Mouse (Mus musculus) B cell, adult 62 days (primary cell): ENCODE data around the gene Hist1h2ap. TPM values are rescaled to one million over a fixed set of nuclear protein-coding genes. Genes with fewer than 3 reads are reported as not detected.

Source experiments
- total RNA-seq: library from RNA; stranded (reverse); gene quantifications from 4 replicates; pipeline ENCODE4 v1.2.4, GENCODE M21; 2023

Gene Hist1h2ap
- total RNA-seq: 44.1 to 82.7 TPM (median 54.3 TPM) in 4 replicates

DNA sequence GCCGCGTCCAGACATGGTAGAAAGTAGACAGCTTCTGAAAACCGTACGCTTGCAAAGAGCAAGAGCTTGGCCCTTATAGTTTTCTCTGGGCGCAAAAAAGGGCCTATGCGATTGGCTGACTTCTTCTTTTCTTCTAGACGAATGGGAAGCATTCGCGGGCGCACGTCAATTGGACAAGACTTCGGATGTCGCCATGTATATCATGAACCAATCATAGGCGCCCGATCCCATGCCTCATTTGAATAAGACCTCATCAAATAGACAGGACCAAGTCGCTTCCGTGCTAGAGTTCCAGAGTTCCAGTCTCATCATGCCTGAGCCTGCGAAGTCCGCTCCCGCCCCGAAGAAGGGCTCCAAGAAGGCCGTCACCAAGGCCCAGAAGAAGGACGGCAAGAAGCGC, at the start of gene Hist1h2ap, which contains the start of gene Hist1h2br:
TSS of gene Hist1h2ap (minus strand) at position 47 of the 400 bp plus-strand sequence.
TSS of gene Hist1h2br (plus strand) at position 283 of the 400 bp plus-strand sequence.

DNA sequence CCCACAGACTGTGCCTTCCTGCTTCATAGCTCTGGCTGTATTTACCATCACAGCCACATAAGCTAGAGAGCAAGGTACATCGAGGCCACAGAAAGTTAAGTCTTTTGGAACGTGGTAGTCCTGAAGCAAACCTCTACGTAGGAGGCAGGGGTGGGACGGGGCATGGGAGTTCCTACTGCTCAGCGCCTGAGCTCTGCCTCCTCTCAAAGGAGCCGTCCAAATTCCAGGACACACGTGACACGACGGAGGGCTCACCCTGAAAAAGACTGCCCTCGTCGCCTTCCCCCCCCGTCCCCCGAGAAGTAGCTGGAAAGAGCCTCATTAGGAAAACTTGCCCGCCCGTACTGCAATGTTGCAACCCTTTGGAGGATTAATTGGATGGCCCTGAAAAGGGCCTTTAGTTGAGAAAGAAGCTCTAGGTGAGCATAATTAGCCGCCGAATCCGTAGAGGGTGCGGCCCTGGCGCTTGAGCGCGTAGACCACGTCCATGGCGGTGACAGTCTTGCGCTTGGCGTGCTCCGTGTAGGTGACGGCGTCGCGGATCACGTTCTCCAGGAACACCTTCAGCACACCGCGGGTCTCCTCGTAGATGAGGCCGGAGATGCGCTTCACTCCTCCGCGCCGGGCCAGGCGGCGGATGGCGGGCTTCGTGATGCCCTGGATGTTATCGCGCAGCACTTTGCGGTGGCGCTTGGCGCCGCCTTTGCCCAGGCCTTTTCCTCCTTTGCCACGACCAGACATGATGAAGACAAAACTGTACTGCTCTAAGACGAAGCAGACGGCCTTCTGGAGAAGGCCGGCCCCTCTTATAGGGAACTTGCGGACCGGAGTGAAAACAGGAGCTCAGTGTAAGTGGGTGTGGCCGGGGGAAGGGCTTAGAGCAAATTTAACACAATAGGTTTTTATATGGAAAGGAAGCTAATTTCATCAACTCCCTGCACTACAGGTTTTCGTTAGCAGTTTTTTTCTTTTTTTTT, 1.6 kb downstream of the Hist1h2ap start, which contains the start of gene Hist1h4n:
TSS of gene Hist1h4n (minus strand) at position 779 of the 977 bp plus-strand sequence.

DNA sequence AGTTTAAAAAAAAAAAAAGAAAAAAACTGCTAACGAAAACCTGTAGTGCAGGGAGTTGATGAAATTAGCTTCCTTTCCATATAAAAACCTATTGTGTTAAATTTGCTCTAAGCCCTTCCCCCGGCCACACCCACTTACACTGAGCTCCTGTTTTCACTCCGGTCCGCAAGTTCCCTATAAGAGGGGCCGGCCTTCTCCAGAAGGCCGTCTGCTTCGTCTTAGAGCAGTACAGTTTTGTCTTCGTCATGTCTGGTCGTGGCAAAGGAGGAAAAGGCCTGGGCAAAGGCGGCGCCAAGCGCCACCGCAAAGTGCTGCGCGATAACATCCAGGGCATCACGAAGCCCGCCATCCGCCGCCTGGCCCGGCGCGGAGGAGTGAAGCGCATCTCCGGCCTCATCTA, 21.8 kb downstream of the Hist1h2ap start, which contains the start of gene Hist1h4m:
TSS of gene Hist1h4m (plus strand) at position 208 of the 400 bp plus-strand sequence.

DNA sequence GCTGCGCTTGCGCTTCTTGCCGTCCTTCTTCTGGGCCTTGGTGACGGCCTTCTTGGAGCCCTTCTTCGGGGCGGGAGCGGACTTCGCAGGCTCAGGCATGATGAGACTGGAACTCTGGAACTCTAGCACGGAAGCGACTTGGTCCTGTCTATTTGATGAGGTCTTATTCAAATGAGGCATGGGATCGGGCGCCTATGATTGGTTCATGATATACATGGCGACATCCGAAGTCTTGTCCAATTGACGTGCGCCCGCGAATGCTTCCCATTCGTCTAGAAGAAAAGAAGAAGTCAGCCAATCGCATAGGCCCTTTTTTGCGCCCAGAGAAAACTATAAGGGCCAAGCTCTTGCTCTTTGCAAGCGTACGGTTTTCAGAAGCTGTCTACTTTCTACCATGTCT, 23.2 kb downstream of the Hist1h2ap start, which contains the start of the genes Hist1h2bq and Hist1h2ao:
TSS of gene Hist1h2bq (minus strand) at position 125 of the 400 bp plus-strand sequence.
TSS of gene Hist1h2ao (plus strand) at position 393 of the 400 bp plus-strand sequence.

DNA sequence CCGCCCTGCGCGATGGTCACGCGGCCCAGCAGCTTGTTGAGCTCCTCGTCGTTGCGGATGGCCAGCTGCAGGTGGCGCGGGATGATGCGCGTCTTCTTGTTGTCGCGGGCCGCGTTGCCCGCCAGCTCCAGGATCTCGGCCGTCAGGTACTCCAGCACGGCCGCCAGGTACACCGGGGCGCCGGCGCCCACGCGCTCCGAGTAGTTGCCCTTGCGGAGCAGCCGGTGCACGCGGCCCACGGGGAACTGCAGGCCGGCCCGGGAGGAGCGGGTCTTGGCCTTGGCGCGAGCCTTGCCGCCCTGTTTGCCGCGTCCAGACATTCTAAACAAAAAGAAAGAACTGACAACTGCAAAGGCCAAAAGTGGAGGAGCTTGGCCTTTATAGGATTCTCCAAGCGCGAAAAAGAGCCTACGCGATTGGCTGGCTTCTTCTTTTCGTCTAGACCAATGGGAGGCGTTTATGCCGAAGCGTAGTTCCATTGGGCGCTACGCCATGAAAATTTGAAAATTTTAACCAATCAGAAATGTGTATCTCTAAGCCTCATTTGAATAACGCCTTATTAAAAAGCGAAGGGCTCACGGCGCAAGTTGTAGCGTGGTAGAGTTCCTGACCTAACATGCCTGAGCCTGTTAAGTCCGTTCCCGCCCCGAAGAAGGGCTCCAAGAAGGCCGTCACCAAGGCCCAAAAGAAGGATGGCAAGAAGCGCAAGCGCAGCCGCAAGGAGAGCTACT, 46.2 kb downstream of the Hist1h2ap start, which contains the start of the genes Hist1h2an and Hist1h2bp:
TSS of gene Hist1h2an (minus strand) at position 320 of the 731 bp plus-strand sequence.
TSS of gene Hist1h2bp (plus strand) at position 563 of the 731 bp plus-strand sequence.

DNA sequence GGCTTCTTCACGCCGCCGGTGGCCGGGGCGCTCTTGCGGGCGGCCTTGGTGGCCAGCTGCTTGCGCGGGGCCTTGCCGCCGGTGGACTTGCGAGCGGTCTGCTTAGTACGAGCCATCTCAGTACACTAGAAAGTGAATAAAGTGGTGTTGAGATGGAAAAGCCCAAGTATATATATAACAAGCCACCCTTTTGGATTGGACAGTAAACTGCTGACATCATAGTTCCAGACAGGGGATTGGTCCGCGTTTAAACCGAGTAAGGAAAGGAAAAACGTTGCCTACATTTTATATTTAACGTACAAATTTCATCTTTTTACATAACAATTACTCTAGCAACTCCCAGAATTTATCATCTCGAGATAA, 50.1 kb downstream of the Hist1h2ap start, which contains the start of gene Hist1h3i:
TSS of gene Hist1h3i (minus strand) at position 116 of the 363 bp plus-strand sequence.

Other genes starting within 250 kb of the Hist1h2ap start
- gene Olfr1362, start 219.5 kb downstream of the Hist1h2ap start, total RNA-seq: not detected in 4 replicates
- gene Olfr11, start 191.0 kb downstream of the Hist1h2ap start, total RNA-seq: not detected in 4 replicates
- gene Olfr1361, start 170.1 kb downstream of the Hist1h2ap start, total RNA-seq: not detected in 4 replicates
- not detected in 4 replicates for gene Olfr1360, start 156.1 kb downstream of the Hist1h2ap start, total RNA-seq
- not detected in 4 replicates for gene Olfr1359, start 135.4 kb downstream of the Hist1h2ap start, total RNA-seq
- 60.5 to 95.6 TPM (median 91.5 TPM) in 4 replicates for gene Hist1h2bl, start 117.4 kb downstream of the Hist1h2ap start, total RNA-seq
- gene Hist1h2ai, start 117.1 kb downstream of the Hist1h2ap start, total RNA-seq: 86.2 to 128 TPM (median 105 TPM) in 4 replicates
- 124 to 146 TPM (median 132 TPM) in 4 replicates for gene Hist1h3h, start 115.8 kb downstream of the Hist1h2ap start, total RNA-seq
- gene Hist1h2bm, start 111.5 kb downstream of the Hist1h2ap start, total RNA-seq: 7.8 to 14.0 TPM (median 11.2 TPM) in 4 replicates
- 13.5 to 16.8 TPM (median 15.9 TPM) in 4 replicates for gene Hist1h4j, start 98.4 kb downstream of the Hist1h2ap start, total RNA-seq
- 235 to 385 TPM (median 353 TPM) in 4 replicates for gene Hist1h4k, start 83.0 kb downstream of the Hist1h2ap start, total RNA-seq
- 33.5 to 52.3 TPM (median 43.6 TPM) in 4 replicates for gene Hist1h2ak, start 79.7 kb downstream of the Hist1h2ap start, total RNA-seq
- 76.0 to 118 TPM (median 87.0 TPM) in 4 replicates for gene Hist1h2bn, start 79.4 kb downstream of the Hist1h2ap start, total RNA-seq
- 55.1 to 70.5 TPM (median 62.8 TPM) in 4 replicates for gene Hist1h1b, start 52.9 kb downstream of the Hist1h2ap start, total RNA-seq
- 183 to 227 TPM (median 189 TPM) in 4 replicates for gene Hist1h3i, start 50.1 kb downstream of the Hist1h2ap start, total RNA-seq
- 30.2 to 44.7 TPM (median 33.5 TPM) in 4 replicates for gene Hist1h2an, start 46.3 kb downstream of the Hist1h2ap start, total RNA-seq
- gene Hist1h2bp, start 46.0 kb downstream of the Hist1h2ap start, total RNA-seq: 32.1 to 51.1 TPM (median 41.4 TPM) in 4 replicates
- gene Hist1h2bq, start 23.3 kb downstream of the Hist1h2ap start, total RNA-seq: 160 to 195 TPM (median 178 TPM) in 4 replicates
- 204 to 263 TPM (median 252 TPM) in 4 replicates for gene Hist1h2ao, start 23.0 kb downstream of the Hist1h2ap start, total RNA-seq
- gene Hist1h4m, start 21.8 kb downstream of the Hist1h2ap start, total RNA-seq: 296 to 419 TPM (median 357 TPM) in 4 replicates
- 56.0 to 117 TPM (median 97.2 TPM) in 4 replicates for gene Hist1h4n, start 1.3 kb downstream of the Hist1h2ap start, total RNA-seq
- 158 to 191 TPM (median 175 TPM) in 4 replicates for gene Hist1h2br, start 236 bp upstream of the Hist1h2ap start, total RNA-seq
- gene Zfp184, start 111.6 kb upstream of the Hist1h2ap start, total RNA-seq: 3.0 to 4.9 TPM (median 3.4 TPM) in 4 replicates
- not detected in 4 replicates for gene Pom121l2, start 147.7 kb upstream of the Hist1h2ap start, total RNA-seq
- gene Prss16, start 176.2 kb upstream of the Hist1h2ap start, total RNA-seq: 0.46 to 0.83 TPM (median 0.70 TPM) in 3 of 4 replicates, not detected in the other
- gene Hist1h2ah, start 202.1 kb upstream of the Hist1h2ap start, total RNA-seq: 15.9 to 84.2 TPM (median 37.8 TPM) in 4 replicates
- gene Hist1h2bk, start 202.4 kb upstream of the Hist1h2ap start, total RNA-seq: 28.7 to 55.1 TPM (median 42.1 TPM) in 4 replicates
- 97.8 to 119 TPM (median 108 TPM) in 4 replicates for gene Hist1h4i, start 207.9 kb upstream of the Hist1h2ap start, total RNA-seq
- 63.9 to 101 TPM (median 83.8 TPM) in 4 replicates for gene Hist1h2ag, start 209.4 kb upstream of the Hist1h2ap start, total RNA-seq
- 47.6 to 80.0 TPM (median 65.2 TPM) in 4 replicates for gene Hist1h2bj, start 209.7 kb upstream of the Hist1h2ap start, total RNA-seq